Mouse (Mus musculus) frontal cortex, postnatal 36 days (tissue): Measurements from ENCODE around the gene C1rb.
"Not testable (repeated sequence)": the region's sequence is repeated elsewhere in the genome, so short reads cannot be mapped to it uniquely, and the experiment has no call there.

Source experiments
- DNase-seq, 2 experiments: peaks; one replicate each; pipeline ENCODE4 v3.0.0; 2022; ENCODE audit warnings: low spot score in 2 of 2

Gene C1rb

GRCm38 (mm10) chr6:124570026-124570425 is at the start of gene C1rb:
C1rb (plus strand) TSS chr6:124570294.
- DNase-seq, result peak; percentile 46 to 73

- peak; percentile 55 to 58 for DNase-seq
Measured at GRCm38 (mm10) chr6:124522082-124522481, 48.0 kb upstream of the C1rb start.

GRCm38 (mm10) chr6:124527881-124528280 is 42.2 kb upstream of the C1rb start:
- no peak for DNase-seq

GRCm38 (mm10) chr6:124531077-124531476 is 39.0 kb upstream of the C1rb start:
- no peak for DNase-seq

GRCm38 (mm10) chr6:124536125-124536829 is 33.8 kb upstream of the C1rb start:
- not testable (repeated sequence) for DNase-seq

GRCm38 (mm10) chr6:124541176-124541575 is 28.9 kb upstream of the C1rb start:
- DNase-seq, result not testable (repeated sequence)

GRCm38 (mm10) chr6:124542284-124542683 is 27.8 kb upstream of the C1rb start, which contains the start of gene C1s1:
C1s1 (minus strand) TSS chr6:124542359.
- peak; percentile 23 to 67 for DNase-seq

GRCm38 (mm10) chr6:124544466-124544865 is 25.6 kb upstream of the C1rb start:
- peak in 1 of 2 experiments; percentile 14 for DNase-seq

GRCm38 (mm10) chr6:124545425-124545824 is 24.7 kb upstream of the C1rb start:
- peak in 1 of 2 experiments; percentile 5 for DNase-seq

- not testable (repeated sequence) for DNase-seq
Measured at GRCm38 (mm10) chr6:124547979-124548378, 22.1 kb upstream of the C1rb start.

GRCm38 (mm10) chr6:124549023-124549550 is 21.0 kb upstream of the C1rb start:
- no peak for DNase-seq

GRCm38 (mm10) chr6:124552766-124553165 is 17.3 kb upstream of the C1rb start:
- no peak for DNase-seq

GRCm38 (mm10) chr6:124555956-124556355 is 14.1 kb upstream of the C1rb start:
- DNase-seq, result not testable (repeated sequence)

- not testable (repeated sequence) for DNase-seq
Measured at GRCm38 (mm10) chr6:124561156-124561555, 8.9 kb upstream of the C1rb start.

- DNase-seq, result not testable (repeated sequence)
Measured at GRCm38 (mm10) chr6:124561611-124562010, 8.5 kb upstream of the C1rb start.

GRCm38 (mm10) chr6:124575155-124575678 is 5.1 kb downstream of the C1rb start:
- not testable (repeated sequence) for DNase-seq

- DNase-seq, result not testable (repeated sequence)
Measured at GRCm38 (mm10) chr6:124580155-124580554, 10.1 kb downstream of the C1rb start.

- DNase-seq, result no peak
Measured at GRCm38 (mm10) chr6:124582231-124582630, 12.1 kb downstream of the C1rb start.

- no peak for DNase-seq
Measured at GRCm38 (mm10) chr6:124584935-124585334, 14.8 kb downstream of the C1rb start.

GRCm38 (mm10) chr6:124585761-124586160 is 15.7 kb downstream of the C1rb start:
- DNase-seq, result no peak

GRCm38 (mm10) chr6:124586266-124586665 is 16.2 kb downstream of the C1rb start:
- DNase-seq, result no peak

- no peak for DNase-seq
Measured at GRCm38 (mm10) chr6:124588771-124589170, 18.7 kb downstream of the C1rb start.

- no peak for DNase-seq
Measured at GRCm38 (mm10) chr6:124592186-124592700, 22.1 kb downstream of the C1rb start.
